Mouse (Mus musculus) E14TG2a.4 (cell line): ENCODE data around the gene Gpc3.

Experiments used
- CTCF ChIP-seq: conservative IDR thresholded peaks from 2 replicates; pipeline ENCODE4 v1.5.1; 2014; ENCODE audit warnings: low read length
- NANOG ChIP-seq: IDR thresholded peaks from 2 replicates; pipeline ENCODE4 v1.6.1; 2014; ENCODE audit warnings: borderline replicate concordance, low read length, mixed read lengths

DNA sequence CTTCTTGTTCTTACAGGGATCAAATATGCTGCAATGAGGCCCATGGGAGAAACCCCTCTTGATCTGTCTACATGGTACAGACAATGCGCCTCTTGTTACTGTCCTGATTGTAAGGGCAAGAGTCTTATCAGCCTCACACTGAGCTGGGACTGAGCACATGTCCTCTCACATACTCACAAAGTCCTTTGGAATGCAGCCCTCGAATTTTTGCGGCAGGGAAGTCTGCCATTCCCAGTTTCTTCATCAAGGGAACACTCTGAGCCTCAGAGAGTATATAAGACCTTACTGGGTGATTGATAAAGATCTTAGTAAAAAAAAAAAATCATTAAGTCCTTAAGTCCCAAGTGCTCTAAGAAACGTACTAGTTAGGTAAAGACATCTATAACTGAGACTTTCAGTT lies 293.1 kb downstream of the Gpc3 start:
- TF ChIP-seq CTCF (no peak), NANOG (no peak)
